ENCODE assay signal across 8 mouse cellular contexts in the genomic region with DNA sequence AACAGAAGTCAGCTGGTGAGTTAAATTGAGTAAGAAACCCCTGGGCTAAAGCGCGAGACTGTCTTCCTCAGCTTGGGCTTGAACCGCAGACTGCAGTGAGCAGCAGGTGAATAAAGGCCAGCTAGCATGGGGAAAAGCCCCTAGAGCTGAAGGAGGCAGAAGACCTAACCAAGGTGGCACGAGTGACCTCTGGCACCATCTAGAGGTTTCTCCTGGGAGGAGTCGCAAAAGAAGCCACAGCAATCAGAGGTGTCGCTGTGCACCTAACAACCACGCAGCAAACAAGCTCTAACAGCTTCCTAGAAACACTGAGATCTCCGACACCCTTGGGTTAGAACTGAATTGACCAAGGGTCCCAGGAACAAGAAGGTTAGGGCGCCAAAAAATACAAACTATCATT.
DNase-seq lines count a peak whose midpoint lies in the region; ATAC-seq and TF ChIP-seq lines count a peak whose summit lies in the region.

No protein-coding gene starts in this region.

- no peak overlapping the region for H3K4me2 ChIP-seq in liver, embryonic 12.5 days
- no peak overlapping the region for H3K4me2 ChIP-seq in embryonic facial prominence, embryonic 11.5 days (ENCODE audit: low read depth, low read length)

- no peaks in the 10 kb centered on the region for H3K9me3 ChIP-seq in liver, embryonic 12.5 days (replicated peaks)
- H3K9me3 ChIP-seq in embryonic facial prominence, embryonic 11.5 days (replicated peaks; ENCODE audit: control insufficient read depth, low read length) = no peaks in the 10 kb centered on the region
- no peaks in the 10 kb centered on the region for H3K9me3 ChIP-seq in midbrain, embryonic 10.5 days (replicated peaks)

- WGBS in liver, adult 2 months = 54% methylated on average over 9 of the region's 9 CpGs
- 23% methylated on average over 9 of the region's 9 CpGs for WGBS in liver, embryonic 12.5 days (ENCODE audit: insufficient replicate concordance)
- 29% methylated on average over 9 of the region's 9 CpGs for WGBS in embryonic facial prominence, embryonic 11.5 days
- 33% methylated on average over 9 of the region's 9 CpGs for WGBS in midbrain, embryonic 10.5 days

- TF ChIP-seq POLR2A in liver, adult 2 months (IDR thresholded peaks at IDR 0.05; ENCODE audit: extremely low read depth, insufficient read depth, low read length) = no peak
- TF ChIP-seq POLR2A in bone marrow macrophage, adult 2 months (IDR thresholded peaks at IDR 0.05; ENCODE audit: borderline replicate concordance, low read depth, low read length) = no peak
- no peak for TF ChIP-seq POLR2A in testis, adult 2 months (IDR thresholded peaks at IDR 0.05; ENCODE audit: control insufficient read depth, low read depth, low read length)

- no peak for DNase-seq in liver, adult 2 months (ENCODE audit: extremely low read depth, low read depth, low spot score)
- peak; percentile 59 for DNase-seq in embryonic facial prominence, embryonic 11.5 days (ENCODE audit: low spot score)
- peak; percentile 61 for DNase-seq in induced T-regulatory cell, adult 2 months (ENCODE audit: low read depth)
- DNase-seq in midbrain, embryonic 10.5 days (ENCODE audit: low spot score) = peak; percentile 29

- H3K27me3 ChIP-seq in liver, adult 2 months (ENCODE audit: control insufficient read depth, insufficient read depth, low read length) = no peaks in the 10 kb centered on the region
- no peaks in the 10 kb centered on the region for H3K27me3 ChIP-seq in liver, embryonic 12.5 days (replicated peaks)
- H3K27me3 ChIP-seq in embryonic facial prominence, embryonic 11.5 days (ENCODE audit: control insufficient read depth, insufficient read depth, low read length) = no peaks in the 10 kb centered on the region
- H3K27me3 ChIP-seq in midbrain, embryonic 10.5 days (ENCODE audit: low read depth, poor library complexity, severe bottlenecking) = no peaks in the 10 kb centered on the region
- no peaks in the 10 kb centered on the region for H3K27me3 ChIP-seq in testis, adult 2 months (ENCODE audit: control insufficient read depth, insufficient read depth, low read length)

- H3K9ac ChIP-seq in liver, adult 2 months (ENCODE audit: low read depth, low read length) = no peak overlapping the region
- H3K9ac ChIP-seq in liver, embryonic 12.5 days = no peak overlapping the region
- no peak overlapping the region for H3K9ac ChIP-seq in embryonic facial prominence, embryonic 11.5 days (replicated peaks; ENCODE audit: low read length)

- ATAC-seq in liver, embryonic 12.5 days = no peak
- ATAC-seq in embryonic facial prominence, embryonic 11.5 days (replicated peaks; ENCODE audit: insufficient number of reproducible peaks, low FRiP score, low TSS enrichment, low read depth) = no peak
- ATAC-seq in megakaryocyte, adult 5-6 weeks (ENCODE audit: poor library complexity, severe bottlenecking) = no peak

- no peaks in the 10 kb centered on the region for H3K79me2 ChIP-seq in liver, adult 2 months (ENCODE audit: control insufficient read depth, insufficient read depth, low read length)

- no peaks in the 10 kb centered on the region for H3K36me3 ChIP-seq in liver, adult 2 months (ENCODE audit: control insufficient read depth, insufficient read depth, low read length)
- H3K36me3 ChIP-seq in liver, embryonic 12.5 days = peaks cover 7% of the 10 kb centered on the region; the same call in 1 of the 2 replicates
- no peaks in the 10 kb centered on the region for H3K36me3 ChIP-seq in embryonic facial prominence, embryonic 11.5 days (replicated peaks; ENCODE audit: control insufficient read depth, insufficient read depth, low read depth, low read length)
- no peaks in the 10 kb centered on the region for H3K36me3 ChIP-seq in midbrain, embryonic 10.5 days
- H3K36me3 ChIP-seq in testis, adult 2 months (ENCODE audit: control insufficient read depth, insufficient read depth, low read length) = no peaks in the 10 kb centered on the region

- no peak overlapping the region for H3K27ac ChIP-seq in liver, adult 2 months (replicated peaks; ENCODE audit: insufficient read depth, low read depth, low read length)
- no peak overlapping the region for H3K27ac ChIP-seq in liver, embryonic 12.5 days
- no peak overlapping the region for H3K27ac ChIP-seq in bone marrow macrophage, adult 2 months (ENCODE audit: insufficient read depth, low read depth, low read length)
- no peak overlapping the region for H3K27ac ChIP-seq in embryonic facial prominence, embryonic 11.5 days (replicated peaks; ENCODE audit: low read depth, low read length)
- no peak overlapping the region for H3K27ac ChIP-seq in midbrain, embryonic 10.5 days (replicated peaks)
- no peak overlapping the region for H3K27ac ChIP-seq in testis, adult 2 months (ENCODE audit: control insufficient read depth, insufficient read depth, low read depth, low read length)

- H3K4me3 ChIP-seq in liver, adult 2 months (ENCODE audit: insufficient read depth, low read depth, low read length) = no peak overlapping the region
- no peak overlapping the region for H3K4me3 ChIP-seq in liver, embryonic 12.5 days
- no peak overlapping the region for H3K4me3 ChIP-seq in bone marrow macrophage, adult 2 months (ENCODE audit: insufficient read depth, low read length)
- no peak overlapping the region for H3K4me3 ChIP-seq in embryonic facial prominence, embryonic 11.5 days (ENCODE audit: low read depth, low read length)
- H3K4me3 ChIP-seq in midbrain, embryonic 10.5 days = no peak overlapping the region
- H3K4me3 ChIP-seq in testis, adult 2 months (ENCODE audit: control insufficient read depth, low read depth, low read length) = no peak overlapping the region

- peak; percentile 26; the same call in 1 of the 2 replicates for TF ChIP-seq CTCF in liver, adult 2 months (IDR thresholded peaks at IDR 0.05; ENCODE audit: low read depth, low read length)
- TF ChIP-seq CTCF in bone marrow macrophage, adult 2 months (IDR thresholded peaks at IDR 0.05; ENCODE audit: low read depth, low read length) = peak; percentile 33; the same call in 1 of the 2 replicates
- TF ChIP-seq CTCF in testis, adult 2 months (IDR thresholded peaks at IDR 0.05; ENCODE audit: control insufficient read depth, insufficient read depth, insufficient replicate concordance, low read depth, low read length) = peak; percentile 25; the same call in 1 of the 2 replicates

- no peaks in the 10 kb centered on the region for H3K4me1 ChIP-seq in liver, adult 2 months (ENCODE audit: control insufficient read depth, insufficient read depth, low read length)
- peaks cover 6% of the 10 kb centered on the region; the same call in 1 of the 2 replicates for H3K4me1 ChIP-seq in liver, embryonic 12.5 days
- no peaks in the 10 kb centered on the region for H3K4me1 ChIP-seq in bone marrow macrophage, adult 2 months (ENCODE audit: control insufficient read depth, insufficient read depth, low read length)
- H3K4me1 ChIP-seq in embryonic facial prominence, embryonic 11.5 days (ENCODE audit: control insufficient read depth, insufficient read depth, low read length) = no peaks in the 10 kb centered on the region
- no peaks in the 10 kb centered on the region for H3K4me1 ChIP-seq in midbrain, embryonic 10.5 days
- no peaks in the 10 kb centered on the region for H3K4me1 ChIP-seq in testis, adult 2 months (ENCODE audit: control insufficient read depth, insufficient read depth, low read length)
